Mouse (Mus musculus) adrenal gland, adult 18-20 months (tissue): ENCODE measurements around the gene Cdca5. TPM values are rescaled to one million over a fixed set of nuclear protein-coding genes. Genes with fewer than 3 reads are reported as not detected.
"Not testable (repeated sequence)": the region's sequence is repeated elsewhere in the genome, so short reads cannot be mapped to it uniquely, and the experiment has no call there.

Experiments
- DNase-seq, 2 experiments: peaks; one replicate each; pipeline ENCODE4 v3.0.0; 2021 to 2022; ENCODE audit warnings: low spot score in 2 of 2
- long read RNA-seq, 2 experiments: library from polyadenylated mRNA; stranded (forward); transcript quantifications; one replicate each; pipeline ENCODE4 v2.0.0; 2021
- total RNA-seq, 2 experiments: library from RNA; stranded (reverse); gene quantifications; 1 replicate in 1 of 2; 2 replicates in 1 of 2; pipeline ENCODE4 v1.2.3; 2021

Gene Cdca5
- total RNA-seq: under 1 TPM; 0.58 to 0.60 TPM
- long read RNA-seq, experiment 1, partial matches to known transcripts: 0 of 2 reads
- long read RNA-seq, experiment 1, other reads (novel, unspliced or antisense): 0 of 2 reads
- long read RNA-seq, experiment 2: 0 reads

DNA sequence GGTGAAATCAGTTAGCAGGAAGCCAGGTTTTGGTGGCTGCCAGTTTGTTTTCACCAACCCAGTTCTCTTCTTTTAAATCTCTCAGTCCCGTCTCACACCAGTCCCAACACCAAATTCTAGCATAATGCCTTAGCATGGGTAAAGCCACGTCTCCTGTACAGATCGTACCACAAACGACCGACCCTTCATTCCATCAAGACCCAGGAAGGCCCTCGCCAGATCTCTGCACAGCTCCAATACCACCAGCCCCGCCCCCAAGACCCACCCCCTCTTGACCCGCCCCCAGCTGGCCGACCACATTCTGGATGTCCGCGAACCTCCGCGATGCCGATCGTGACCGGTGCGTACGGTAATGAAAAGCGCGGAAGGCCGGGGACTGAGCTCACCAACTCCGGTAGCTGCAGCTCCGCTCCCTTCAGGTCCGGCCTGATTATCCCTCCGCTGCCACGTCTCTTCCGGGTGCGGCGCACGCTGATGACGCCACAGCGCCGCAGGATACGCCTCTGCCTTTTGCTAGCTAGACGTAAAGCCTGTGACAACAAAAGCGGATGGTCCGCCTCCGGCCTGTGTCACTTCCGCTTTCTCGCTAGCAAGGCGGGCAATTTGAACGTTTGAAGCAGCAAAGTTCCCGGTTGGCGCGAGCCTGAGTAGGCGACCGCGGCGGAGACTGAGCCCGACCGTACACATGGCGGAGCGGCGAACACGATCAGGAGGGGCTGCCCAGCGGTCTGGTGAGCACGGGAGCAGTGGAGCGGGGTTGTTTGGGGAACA, at the start of gene Cdca5, which contains the start of gene Zfpl1:
Cdca5 (plus strand) TSS at position 506 of the 771 bp plus-strand sequence.
Zfpl1 (minus strand) TSS at position 479 of the 771 bp plus-strand sequence.
- peak; percentile 91 to 95 for DNase-seq

DNA sequence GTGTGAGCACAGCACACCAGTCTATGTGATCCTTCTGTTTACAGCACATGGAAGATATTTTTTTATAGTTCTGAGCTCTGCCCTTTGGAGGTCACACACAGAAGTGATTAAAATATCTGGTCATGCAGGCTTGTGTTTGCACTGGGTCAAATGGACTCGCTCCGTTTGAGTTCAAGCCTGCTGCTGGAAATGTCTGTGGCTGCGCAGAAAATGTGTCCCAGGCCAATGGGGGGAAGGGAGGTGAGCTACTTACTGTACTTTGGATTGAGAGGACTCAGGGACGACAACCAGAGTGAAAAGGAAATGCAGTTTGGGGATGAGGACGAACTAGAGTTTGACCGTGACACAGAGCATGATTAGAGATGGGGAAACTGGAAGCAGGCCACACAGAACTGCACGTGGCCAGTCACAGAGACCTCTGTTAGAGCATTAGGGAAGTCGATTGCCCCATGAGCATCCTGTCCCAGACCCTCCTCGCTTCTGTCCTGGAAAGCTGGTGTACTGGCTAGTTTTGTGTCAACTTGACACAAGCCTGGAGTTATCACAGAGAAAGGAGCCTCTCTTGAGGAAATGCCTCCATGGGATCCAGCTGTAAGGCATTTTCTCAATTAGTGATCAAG, 48.7 kb upstream of the Cdca5 start:
- DNase-seq: no peak

- DNase-seq: no peak
These were observed 47.1 kb upstream of the Cdca5 start for GRCm38 (mm10) chr19:6037695-6038094.

GRCm38 (mm10) chr19:6038326-6038725, 46.5 kb upstream of the Cdca5 start:
- no peak for DNase-seq

DNA sequence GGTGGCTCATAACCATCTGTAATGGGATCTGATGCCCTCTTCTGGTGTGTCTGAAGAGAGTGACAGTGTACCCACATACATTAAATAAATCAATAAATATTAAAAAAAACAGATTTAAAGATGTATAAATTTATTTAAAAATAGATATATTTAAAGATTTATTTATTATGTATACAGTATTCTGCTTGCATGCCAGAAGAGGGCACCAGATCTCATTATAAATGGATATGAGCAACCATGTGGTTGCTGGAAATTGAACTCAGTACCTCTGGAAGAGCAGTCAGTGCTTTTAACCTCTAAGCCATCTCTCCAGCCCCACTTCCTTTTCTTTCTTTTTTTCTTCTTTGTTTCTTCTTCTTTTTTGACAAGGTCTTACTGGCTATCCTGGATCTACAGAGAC, 44.8 kb upstream of the Cdca5 start:
- DNase-seq: no peak

- no peak for DNase-seq
These were observed 42.5 kb upstream of the Cdca5 start for GRCm38 (mm10) chr19:6042293-6042692.

DNA sequence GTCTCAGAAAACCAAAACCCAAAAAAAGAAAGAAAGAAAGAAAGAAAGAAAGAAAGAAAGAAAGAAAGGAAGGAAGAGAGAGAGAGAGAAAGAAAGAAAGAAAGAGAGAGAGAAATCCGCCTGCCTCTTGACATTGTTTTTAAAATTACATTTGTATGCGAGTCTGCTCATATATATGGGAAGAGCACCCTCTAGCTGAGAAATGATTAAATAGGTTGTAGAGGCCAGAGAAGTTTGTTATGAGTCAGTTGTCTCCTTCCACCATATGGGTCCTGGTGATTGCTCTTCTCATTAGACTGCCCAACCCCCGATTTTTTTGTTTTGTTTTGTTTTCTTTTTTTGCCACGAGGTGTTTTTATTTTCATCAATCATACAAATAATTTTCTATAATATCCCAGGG, 40.7 kb upstream of the Cdca5 start:
- DNase-seq: not testable (repeated sequence)

DNA sequence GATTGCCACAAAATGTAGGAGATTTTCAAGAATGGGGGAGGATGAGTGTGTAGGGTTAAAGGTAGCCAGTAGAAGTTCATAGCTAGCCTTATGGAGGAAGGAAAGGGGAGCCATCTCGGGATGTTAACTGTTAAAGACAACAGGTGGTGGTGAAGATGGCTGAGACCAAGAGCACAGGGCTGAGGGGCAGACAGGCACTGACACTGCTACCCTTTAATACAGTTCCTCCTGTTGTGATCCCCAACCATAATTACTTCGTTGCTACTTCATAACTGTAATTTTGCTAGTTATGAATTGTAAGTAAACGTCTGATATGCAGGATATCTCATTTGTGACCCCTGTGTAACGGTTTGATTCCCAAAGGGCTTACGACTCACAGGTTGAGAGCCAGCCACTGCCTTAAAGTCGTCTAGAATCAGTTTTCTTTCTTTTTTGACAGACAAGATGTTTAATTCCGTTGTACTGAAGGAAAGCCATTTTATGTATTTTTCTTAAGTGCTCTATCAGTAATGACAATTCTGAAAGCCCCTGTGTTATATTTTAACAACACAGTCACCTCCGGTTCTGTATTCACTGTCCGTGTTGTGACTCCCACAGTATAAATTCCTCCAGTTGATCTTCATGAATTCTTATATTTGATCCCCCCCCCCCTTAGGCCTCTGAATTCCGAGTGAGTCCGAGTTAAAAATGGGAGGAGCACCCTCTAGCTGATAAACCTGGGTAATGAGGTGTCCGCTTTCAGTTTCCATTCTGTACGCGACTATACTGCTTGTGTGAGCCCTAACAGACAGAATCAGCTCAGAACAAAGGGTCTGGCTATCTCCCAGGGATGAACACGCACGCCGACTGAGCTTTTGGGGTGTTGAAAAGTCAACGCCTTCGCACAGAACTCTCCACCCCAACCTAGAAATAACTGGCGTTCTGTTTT, 39.2 kb upstream of the Cdca5 start:
- DNase-seq: no peak

GRCm38 (mm10) chr19:6046294-6047153, 38.3 kb upstream of the Cdca5 start, which contains the start of gene Syvn1:
Gene Syvn1, plus strand, starts transcription at chr19:6046576.
- DNase-seq: peak; percentile 87 to 92

- no peak for DNase-seq
These were observed 37.5 kb upstream of the Cdca5 start for GRCm38 (mm10) chr19:6047154-6047898.

GRCm38 (mm10) chr19:6047899-6048166, 37.0 kb upstream of the Cdca5 start:
- DNase-seq: no peak

DNA sequence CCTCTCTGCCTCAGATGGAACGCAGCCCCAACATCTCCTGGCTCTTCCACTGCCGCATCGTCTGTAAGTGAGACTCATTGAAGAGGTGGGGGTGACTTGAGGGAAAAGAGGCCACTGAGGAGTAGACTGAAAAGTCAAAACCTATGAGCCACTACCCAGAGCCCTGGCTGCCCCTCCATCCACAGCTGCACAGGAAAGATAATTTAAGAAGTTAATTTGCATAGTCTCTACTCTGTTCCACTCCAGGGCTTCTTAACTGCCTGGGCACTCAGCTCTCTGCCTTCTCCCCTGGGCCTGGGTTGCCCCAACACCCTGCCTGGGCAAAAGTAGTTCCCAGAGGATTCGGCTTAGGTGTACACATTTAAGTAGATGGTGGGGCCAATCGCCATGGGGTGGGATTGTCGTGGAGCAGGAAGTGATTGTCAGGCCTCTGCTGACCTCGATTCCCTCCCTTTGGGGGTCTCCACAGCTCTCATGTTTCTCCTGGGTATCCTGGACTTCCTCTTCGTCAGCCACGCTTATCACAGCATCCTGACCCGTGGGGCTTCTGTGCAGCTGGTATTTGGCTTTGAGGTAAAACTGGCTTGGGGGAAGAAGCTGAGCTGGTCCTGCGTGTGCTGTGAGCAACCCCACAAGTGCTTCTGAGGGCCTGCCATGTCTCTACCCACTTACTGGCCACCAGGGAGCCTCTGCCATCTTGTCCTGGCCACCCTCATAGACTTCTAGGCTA, 35.9 kb upstream of the Cdca5 start:
- no peak for DNase-seq

GRCm38 (mm10) chr19:6052516-6052915, 32.3 kb upstream of the Cdca5 start:
- DNase-seq: no peak

DNA sequence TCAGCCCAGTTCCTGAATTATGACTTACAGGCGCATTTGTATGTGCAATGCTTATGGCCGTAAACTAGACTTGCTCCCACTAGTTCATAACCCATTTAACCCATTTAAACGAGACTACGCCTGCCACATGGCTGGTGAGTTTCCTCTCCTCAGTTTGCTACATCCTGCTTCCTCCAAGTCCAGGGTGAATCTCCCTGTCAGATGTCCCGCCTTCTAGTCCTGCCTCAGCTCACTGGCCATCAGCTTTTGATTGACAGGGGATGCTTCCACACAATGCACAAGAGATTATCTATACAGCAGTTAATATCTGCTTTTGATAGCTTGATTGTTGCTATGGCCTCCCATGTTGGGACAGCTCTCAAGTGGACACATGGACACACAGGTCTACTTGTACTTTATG, 30.5 kb upstream of the Cdca5 start:
- no peak for DNase-seq

DNA sequence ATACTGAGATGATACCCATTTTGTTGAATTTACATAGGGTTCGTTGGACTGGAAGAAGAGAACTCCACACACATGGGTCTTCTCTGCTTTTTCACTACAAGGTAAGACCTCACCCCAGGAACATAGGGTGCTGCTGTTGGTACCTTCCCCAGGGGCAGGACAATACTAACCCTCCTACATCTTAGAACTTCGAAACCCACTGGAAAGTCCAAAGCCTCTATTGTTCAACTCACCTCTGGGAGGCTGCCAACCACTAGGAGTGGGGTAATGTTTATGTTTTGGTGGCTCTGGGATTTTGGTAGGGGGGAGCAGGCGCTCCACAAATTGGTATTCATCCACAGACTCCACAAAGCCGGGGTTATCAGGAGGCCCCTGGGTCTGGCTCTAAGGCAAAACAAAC, 28.1 kb upstream of the Cdca5 start:
- peak in 1 of 2 experiments; percentile 17 for DNase-seq

DNA sequence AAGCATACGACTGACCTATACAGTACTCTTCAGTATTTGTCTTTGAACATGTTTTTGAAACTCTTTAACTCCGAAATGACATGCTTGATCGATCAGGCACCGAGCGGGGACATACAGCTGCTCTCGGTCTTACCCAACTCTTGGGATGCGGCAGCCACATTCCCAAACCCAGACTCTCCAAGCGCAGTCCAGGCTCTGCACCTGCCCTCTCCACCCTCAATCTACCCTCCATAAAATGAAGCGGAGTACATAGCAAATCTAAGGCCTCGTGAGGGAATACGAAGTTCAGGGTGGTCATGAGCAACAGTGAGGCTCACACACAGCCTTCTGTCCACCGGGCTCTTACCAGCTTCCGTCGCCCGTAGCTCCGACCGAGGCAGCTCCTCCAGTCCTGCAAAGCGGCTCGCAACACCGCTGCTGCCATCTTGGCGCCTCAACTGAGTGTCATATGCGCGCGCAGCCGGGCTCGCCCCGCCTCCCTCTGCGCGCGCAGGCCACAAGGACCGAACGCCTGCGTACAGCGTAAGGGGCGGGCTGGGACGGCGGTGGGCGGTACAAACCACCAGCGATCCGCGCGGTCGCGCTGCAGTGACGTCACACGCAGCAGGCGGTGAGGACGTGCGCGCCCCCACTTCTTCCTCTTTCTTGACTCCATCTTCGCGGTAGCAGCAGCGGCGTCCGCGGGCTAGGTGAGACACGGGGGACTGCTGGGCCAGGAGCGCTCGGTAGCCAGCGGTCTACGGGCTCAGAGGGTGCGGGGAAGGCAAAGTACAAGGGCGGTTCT, 27.3 kb upstream of the Cdca5 start, which contains the start of the genes Mrpl49 and Fau:
Mrpl49 (minus strand) TSS at position 473 of the 784 bp plus-strand sequence.
Fau (plus strand) TSS at position 532 of the 784 bp plus-strand sequence.
- peak; percentile 98 to 99 for DNase-seq

- peak in 1 of 2 experiments; percentile 15 for DNase-seq
These were observed 26.3 kb upstream of the Cdca5 start for GRCm38 (mm10) chr19:6058513-6058912.

- DNase-seq: peak in 1 of 2 experiments; percentile 18
These were observed 25.8 kb upstream of the Cdca5 start for GRCm38 (mm10) chr19:6058966-6059365.
